Mouse (Mus musculus): ENCODE results near the gene Vps26c. TPM values are rescaled to one million over a fixed set of nuclear protein-coding genes. Genes with fewer than 3 reads are reported as not detected.

Gene Vps26c
- polyA plus RNA-seq, 1 experiment: 3.9 TPM

DNA sequence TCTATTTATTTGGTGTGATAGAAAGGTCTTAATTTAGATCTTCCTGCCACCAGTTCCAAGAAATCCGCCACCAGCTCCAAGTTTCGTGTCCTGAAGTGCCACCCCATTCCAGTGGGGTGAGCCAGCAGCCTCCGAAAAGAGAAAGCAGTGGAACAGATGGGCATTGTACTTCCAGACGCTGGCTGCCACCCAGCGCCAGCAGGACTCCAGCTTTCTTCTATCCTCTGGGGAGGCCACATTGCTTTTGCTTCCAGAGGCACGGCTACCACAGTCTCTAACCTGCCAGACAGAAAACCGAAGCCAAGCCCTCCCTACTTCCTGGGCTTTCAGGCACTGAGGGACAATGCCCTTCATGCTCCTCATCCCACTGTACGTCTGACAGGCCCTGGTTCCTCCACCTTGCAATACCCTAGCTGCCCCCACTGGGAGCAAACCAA is 54.1 kb downstream of the Vps26c start:
- TF ChIP-seq GATA1 (IDR thresholded peaks at IDR 0.05; ENCODE audit: low read length): no peak

- no peak for TF ChIP-seq GATA1 (IDR thresholded peaks at IDR 0.05; ENCODE audit: low read length)
Observed at GRCm38 (mm10) chr16:94468391-94468790, 58.2 kb downstream of the Vps26c start.

GRCm38 (mm10) chr16:94467337-94468055 is 59.1 kb downstream of the Vps26c start:
- no peak for TF ChIP-seq GATA1 (IDR thresholded peaks at IDR 0.05; ENCODE audit: low read length)

- no peak for TF ChIP-seq GATA1 (IDR thresholded peaks at IDR 0.05; ENCODE audit: low read length)
Observed at GRCm38 (mm10) chr16:94465900-94466299, 60.7 kb downstream of the Vps26c start.

- no peak for TF ChIP-seq GATA1 (IDR thresholded peaks at IDR 0.05; ENCODE audit: low read length)
Observed at GRCm38 (mm10) chr16:94464067-94464466, 62.6 kb downstream of the Vps26c start.

DNA sequence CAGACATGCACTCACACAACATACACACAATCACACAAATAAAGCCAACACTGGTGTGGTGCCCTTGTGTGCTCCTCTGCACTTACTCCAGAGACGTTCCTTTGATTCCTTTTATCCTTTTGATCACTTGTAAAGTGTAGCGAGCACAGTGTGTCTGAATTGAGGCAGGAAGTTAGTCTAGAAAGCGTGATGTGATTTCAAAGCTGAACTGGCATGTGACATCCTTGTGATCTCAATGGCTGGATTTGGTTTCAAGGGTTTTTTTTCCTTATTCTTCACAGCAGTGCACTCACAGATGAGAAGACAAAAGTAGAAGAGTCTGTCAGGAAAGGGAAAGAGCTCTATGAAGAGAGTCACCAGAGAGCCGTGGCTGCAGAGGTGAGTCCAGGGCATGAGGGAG is 72.5 kb downstream of the Vps26c start:
- TF ChIP-seq GATA1 (IDR thresholded peaks at IDR 0.05; ENCODE audit: low read length): no peak

DNA sequence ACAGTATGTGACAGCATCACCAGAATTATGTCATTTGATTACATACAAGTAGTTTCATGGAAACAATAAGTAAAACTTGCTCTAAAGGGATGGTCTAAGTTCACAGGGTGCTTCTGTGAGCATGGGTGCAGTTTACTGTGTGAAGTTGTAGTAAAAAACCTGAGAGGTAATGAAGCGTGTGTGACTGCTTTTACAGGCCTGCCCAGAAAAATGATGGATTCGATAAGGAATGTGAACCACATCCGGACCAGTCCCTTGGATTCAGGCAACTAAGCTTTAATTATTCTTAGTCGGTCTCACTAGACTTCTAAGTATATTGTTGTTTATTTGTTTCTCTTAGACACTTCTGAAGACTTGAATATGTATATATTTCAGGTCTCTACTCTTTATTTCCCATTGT is 73.9 kb downstream of the Vps26c start:
- no peak for TF ChIP-seq GATA1 (IDR thresholded peaks at IDR 0.05; ENCODE audit: low read length)

DNA sequence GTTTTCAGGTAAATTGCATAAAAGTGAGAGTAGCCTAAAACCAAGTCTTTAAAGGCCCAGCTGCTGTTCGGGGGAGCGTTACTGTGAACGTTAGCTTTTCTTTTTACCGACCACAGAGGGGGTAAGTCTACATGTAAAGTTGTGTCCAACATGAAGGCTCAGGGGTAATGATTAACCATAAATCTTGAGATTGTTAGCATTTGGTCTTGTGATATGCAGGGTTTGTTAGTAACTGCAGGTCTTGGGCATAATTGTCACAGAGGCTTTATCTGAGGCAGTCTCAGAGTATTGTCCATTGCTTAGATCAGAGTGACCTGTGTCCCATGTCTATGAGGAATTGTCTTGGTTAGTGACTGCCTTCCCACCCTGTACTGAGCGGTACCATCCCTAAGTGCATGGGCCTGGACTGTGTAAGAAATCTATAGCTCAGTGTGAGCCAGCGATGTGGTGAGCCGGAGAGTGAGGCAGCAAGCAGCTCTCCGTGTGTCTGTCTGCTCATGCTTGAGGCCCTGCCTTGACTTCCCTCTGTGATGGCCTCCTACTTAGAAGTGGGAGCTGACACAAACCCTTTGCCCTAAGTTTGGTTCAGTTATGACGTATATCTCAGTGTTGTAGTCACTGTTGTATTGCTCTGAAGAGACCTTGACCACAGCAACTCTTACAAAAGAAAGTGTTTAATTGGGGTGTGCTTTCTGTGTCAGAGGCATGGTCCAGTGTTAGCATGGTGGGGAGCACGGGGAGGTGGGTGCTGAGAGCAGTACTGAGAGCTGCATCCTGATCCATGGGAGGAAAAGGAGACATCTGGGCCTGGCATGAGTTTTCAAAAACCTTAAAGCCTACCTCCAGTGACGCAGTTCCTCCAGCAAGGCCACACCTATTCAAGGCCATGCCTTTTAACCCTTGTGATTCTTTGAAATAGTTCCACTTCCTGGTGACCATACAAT is 74.8 kb downstream of the Vps26c start:
- no peak for TF ChIP-seq GATA1 (IDR thresholded peaks at IDR 0.05; ENCODE audit: low read length)

DNA sequence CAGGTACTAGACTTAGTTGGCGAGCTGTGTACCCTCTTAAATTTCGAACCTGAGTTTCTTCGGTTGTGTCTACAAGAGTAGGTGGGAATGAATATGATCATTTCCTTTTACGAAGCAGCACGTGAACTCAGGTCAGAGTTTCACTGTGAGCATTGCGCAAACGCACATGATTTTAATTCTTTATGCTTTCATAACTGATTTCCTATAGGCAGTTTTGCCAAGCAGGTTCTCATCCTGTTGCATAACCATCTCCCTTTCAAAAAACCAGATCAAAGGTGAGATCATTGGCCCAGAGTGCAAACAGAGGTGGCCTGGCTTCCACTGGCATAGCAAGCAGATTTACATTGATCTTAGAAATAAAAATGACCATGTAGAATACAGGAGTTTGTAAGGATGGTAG is 77.0 kb downstream of the Vps26c start:
- TF ChIP-seq GATA1 (IDR thresholded peaks at IDR 0.05; ENCODE audit: low read length): no peak

- TF ChIP-seq GATA1 (IDR thresholded peaks at IDR 0.05; ENCODE audit: low read length): no peak
Observed at GRCm38 (mm10) chr16:94449151-94449550, 77.5 kb downstream of the Vps26c start.

Other genes starting within 250 kb of the Vps26c start
- 3.7 TPM in 2 replicates for gene Hlcs, start 213.3 kb downstream of the Vps26c start, polyA plus RNA-seq (2012)
- not detected in 2 replicates for gene Ripply3, start 198.4 kb downstream of the Vps26c start, polyA plus RNA-seq (2012)
- 5.6 and 9.4 TPM in 2 replicates for gene Ttc3, start 156.2 kb downstream of the Vps26c start, polyA plus RNA-seq (2012)
- gene Pigp, start 155.0 kb downstream of the Vps26c start, polyA plus RNA-seq (2012): 18.6 and 25.3 TPM in 2 replicates
- gene Dyrk1a, start 43.2 kb upstream of the Vps26c start, polyA plus RNA-seq (2012): 12.5 and 15.0 TPM in 2 replicates

Data from G1E-ER4 (cell line).